In the genomic region with DNA sequence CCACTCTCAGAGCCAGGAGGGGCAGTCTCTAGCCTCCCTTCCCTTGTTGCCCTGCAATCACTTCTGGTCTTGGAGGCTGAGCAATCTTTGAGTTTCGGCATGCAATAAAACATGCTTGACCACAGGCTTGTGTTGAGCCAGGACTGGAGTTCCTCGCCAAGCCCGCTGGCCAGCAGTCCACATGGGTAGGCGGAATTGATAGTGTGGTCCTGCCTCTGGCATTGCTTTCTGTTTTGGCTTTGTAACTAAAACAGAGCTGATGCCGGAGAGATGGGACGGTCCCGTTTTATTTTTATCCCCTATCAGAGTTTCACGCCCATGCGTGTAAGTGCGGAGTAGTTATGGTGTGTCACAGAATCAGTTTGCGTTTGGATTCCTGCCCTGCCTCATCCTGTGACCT, we compare ENCODE assay signal across 11 mouse cellular contexts. TPM values are rescaled to one million over a fixed set of nuclear protein-coding genes. Genes with fewer than 3 reads are reported as not detected.
DNase-seq lines count a peak whose midpoint lies in the region; ATAC-seq and TF ChIP-seq lines count a peak whose summit lies in the region.
"Had no signal": no experiment of that assay in that cellular context is flagged by ENCODE, and none has a peak within 500 bp of the region (broad histone marks: within the 10 kb centered on the region; RNA-seq: fewer than 3 reads in every experiment).

No protein-coding gene starts in this region.

- DNase-seq in embryonic facial prominence, embryonic 10.5 days (ENCODE audit: low spot score): no peak
- no peak for DNase-seq in heart, embryonic 10.5 days (ENCODE audit: low spot score)
- DNase-seq in lung, postnatal 14 days: peak; percentile 51
- no peak for DNase-seq in thymus, postnatal 36 days
- DNase-seq in cerebellum, adult 2 months: no peak
- no peak for DNase-seq in left cerebral cortex, postnatal 4 days
- DNase-seq: liver, postnatal 0 days had no signal

- peaks cover 17% of the 10 kb centered on the region for H3K36me3 ChIP-seq in embryonic facial prominence, embryonic 13.5 days
- no peaks in the 10 kb centered on the region for H3K36me3 ChIP-seq in embryonic facial prominence, embryonic 10.5 days (replicated peaks)
- H3K36me3 ChIP-seq in embryonic facial prominence, embryonic 15.5 days: no peaks in the 10 kb centered on the region
- H3K36me3 ChIP-seq in heart, embryonic 10.5 days: no peaks in the 10 kb centered on the region
- H3K36me3 ChIP-seq: hindbrain, embryonic 13.5 days had no signal

- H3K4me3 ChIP-seq in embryonic facial prominence, embryonic 13.5 days: no peak overlapping the region
- H3K4me3 ChIP-seq in embryonic facial prominence, embryonic 10.5 days: no peak overlapping the region
- H3K4me3 ChIP-seq in embryonic facial prominence, embryonic 15.5 days (replicated peaks): no peak overlapping the region
- H3K4me3 ChIP-seq in heart, embryonic 10.5 days: no peak overlapping the region
- no peak overlapping the region for H3K4me3 ChIP-seq in cerebellum, adult 2 months (replicated peaks; ENCODE audit: insufficient read depth, low read depth, low read length)
- H3K4me3 ChIP-seq: hindbrain, embryonic 13.5 days had no signal

- no peak for TF ChIP-seq POLR2A in cerebellum, adult 2 months (IDR thresholded peaks at IDR 0.05; ENCODE audit: borderline replicate concordance, insufficient read depth, low read length)

- H3K4me2 ChIP-seq in embryonic facial prominence, embryonic 13.5 days: no peak overlapping the region
- H3K4me2 ChIP-seq in embryonic facial prominence, embryonic 15.5 days (replicated peaks): no peak overlapping the region
- H3K4me2 ChIP-seq: hindbrain, embryonic 13.5 days had no signal

- H3K27ac ChIP-seq in embryonic facial prominence, embryonic 13.5 days: peak overlapping the region; percentile 16; the same call in 1 of the 2 replicates
- H3K27ac ChIP-seq in embryonic facial prominence, embryonic 10.5 days (replicated peaks): no peak overlapping the region
- H3K27ac ChIP-seq in embryonic facial prominence, embryonic 15.5 days (replicated peaks): no peak overlapping the region; the same call in 1 of the 2 replicates
- peak overlapping the region; percentile 42; the same call in 1 of the 2 replicates for H3K27ac ChIP-seq in heart, embryonic 10.5 days
- no peak overlapping the region for H3K27ac ChIP-seq in cerebellum, adult 2 months (ENCODE audit: insufficient read depth, low read length)
- H3K27ac ChIP-seq: hindbrain, embryonic 13.5 days had no signal

- ATAC-seq in embryonic facial prominence, embryonic 13.5 days (ENCODE audit: insufficient number of reproducible peaks, insufficient read depth, low FRiP score, low TSS enrichment, low read depth): no peak
- ATAC-seq in embryonic facial prominence, embryonic 15.5 days (ENCODE audit: insufficient number of reproducible peaks, low FRiP score, low TSS enrichment, low read depth): peak; percentile 25; the same call in 1 of the 2 replicates
- ATAC-seq: forebrain, embryonic 16.5 days; liver, postnatal 0 days had no signal

- H3K9me3 ChIP-seq in embryonic facial prominence, embryonic 13.5 days: no peaks in the 10 kb centered on the region
- H3K9me3 ChIP-seq in embryonic facial prominence, embryonic 10.5 days: no peaks in the 10 kb centered on the region
- no peaks in the 10 kb centered on the region for H3K9me3 ChIP-seq in embryonic facial prominence, embryonic 15.5 days (replicated peaks)
- H3K9me3 ChIP-seq in heart, embryonic 10.5 days: no peaks in the 10 kb centered on the region
- H3K9me3 ChIP-seq: hindbrain, embryonic 13.5 days had no signal

- no peak overlapping the region for H3K9ac ChIP-seq in embryonic facial prominence, embryonic 13.5 days
- no peak overlapping the region for H3K9ac ChIP-seq in embryonic facial prominence, embryonic 15.5 days
- H3K9ac ChIP-seq: hindbrain, embryonic 13.5 days; liver, postnatal 0 days had no signal

- WGBS in embryonic facial prominence, embryonic 13.5 days: 80% methylated on average over 11 of the region's 11 CpGs
- WGBS in embryonic facial prominence, embryonic 10.5 days: 94% methylated on average over 11 of the region's 11 CpGs
- 75% methylated on average over 11 of the region's 11 CpGs for WGBS in embryonic facial prominence, embryonic 15.5 days
- 64% methylated on average over 11 of the region's 11 CpGs for WGBS in heart, embryonic 10.5 days
- WGBS in cerebellum, adult 2 months: 62% methylated on average over 11 of the region's 11 CpGs

- intact Hi-C loops in left cerebral cortex, postnatal 4 days (cut with DNase I): no loop called here

- H3K27me3 ChIP-seq in embryonic facial prominence, embryonic 13.5 days: no peaks in the 10 kb centered on the region
- H3K27me3 ChIP-seq in embryonic facial prominence, embryonic 10.5 days (replicated peaks; ENCODE audit: low read depth, poor library complexity, severe bottlenecking): no peaks in the 10 kb centered on the region
- H3K27me3 ChIP-seq in embryonic facial prominence, embryonic 15.5 days: no peaks in the 10 kb centered on the region
- H3K27me3 ChIP-seq in heart, embryonic 10.5 days (ENCODE audit: insufficient read depth, poor library complexity, severe bottlenecking): no peaks in the 10 kb centered on the region
- no peaks in the 10 kb centered on the region; the same call in 1 of the 2 replicates for H3K27me3 ChIP-seq in cerebellum, adult 2 months (ENCODE audit: control insufficient read depth, insufficient read depth, low read length)
- H3K27me3 ChIP-seq: hindbrain, embryonic 13.5 days had no signal

- no peak for TF ChIP-seq CTCF in cerebellum, adult 2 months (IDR thresholded peaks at IDR 0.05; ENCODE audit: borderline replicate concordance, insufficient read depth, low read depth, low read length)

- peaks cover 25% of the 10 kb centered on the region for H3K4me1 ChIP-seq in embryonic facial prominence, embryonic 13.5 days
- peaks cover 8% of the 10 kb centered on the region for H3K4me1 ChIP-seq in embryonic facial prominence, embryonic 10.5 days
- H3K4me1 ChIP-seq in embryonic facial prominence, embryonic 15.5 days: peaks cover 13% of the 10 kb centered on the region
- peaks cover 15% of the 10 kb centered on the region for H3K4me1 ChIP-seq in heart, embryonic 10.5 days
- H3K4me1 ChIP-seq in cerebellum, adult 2 months (ENCODE audit: control insufficient read depth, insufficient read depth, low read length): peaks cover 6% of the 10 kb centered on the region

RNA-seq across cellular contexts. Expression of a gene that starts 28.4 kb away (rescaled TPM):
- 280 and 323 TPM in 2 replicates for polyA plus RNA-seq in embryonic facial prominence, embryonic 13.5 days (2015; fragmentation: Nextera tagmentation; extraction: Ambion mirVana)
- 37.2 and 40.4 TPM in 2 replicates for polyA plus RNA-seq in embryonic facial prominence, embryonic 10.5 days (2016; fragmentation: Nextera tagmentation; extraction: Ambion mirVana)
- polyA plus RNA-seq in embryonic facial prominence, embryonic 15.5 days (2015; fragmentation: Nextera tagmentation; extraction: Ambion mirVana): 158 and 164 TPM in 2 replicates
- 34.9 and 43.7 TPM in 2 replicates for polyA plus RNA-seq in heart, embryonic 10.5 days (2016; fragmentation: Nextera tagmentation; extraction: Ambion mirVana)
- 3.8 and 4.5 TPM in 2 replicates for polyA plus RNA-seq in cerebellum, adult 2 months (2012; rRNA removed)
- 10 to 100 TPM in 1 of 2 experiments, 1 to 10 TPM in 1; 8.7 to 13.1 TPM for total RNA-seq in left cerebral cortex, postnatal 4 days (2021)

Comparison
In these comparisons a context has a peak if more than half of its experiments do, and no peak if none do; other contexts are left out.
1. H3K27ac ChIP-seq: peak in embryonic facial prominence, embryonic 13.5 days (single experiment) and heart, embryonic 10.5 days (single experiment); none in embryonic facial prominence, embryonic 10.5 days (single experiment), embryonic facial prominence, embryonic 15.5 days (single experiment) and cerebellum, adult 2 months (single experiment).